Mouse (Mus musculus) intestine, embryonic 15.5 days (tissue): ENCODE measurements at regions not wholly inside any gene's neighbourhood (a gene's known extent, or its start where the extent isn't known, plus 50 kb on each side); places are given as distances from the start of the nearest gene placed in this dataset.

Experiments used
- ATAC-seq: fragments of 200-750 bp; cut with Nextera tagmentation; 2 replicates; pipeline ENCODE4 v1.8.0; 2017; ENCODE audit warnings: moderate TSS enrichment, moderate library complexity
- H3K27ac ChIP-seq: fragments of 300-500 bp; sonication (generic); 2 replicates; pipeline ENCODE4 v1.5.1; 2015; ENCODE audit warnings: mild to moderate bottlenecking, inconsistent platforms
- H3K27me3 ChIP-seq: fragments of 300-500 bp; sonication (generic); replicated peaks from 2 replicates; pipeline ENCODE4 v1.6.1; 2015; ENCODE audit warnings: inconsistent platforms
- H3K36me3 ChIP-seq: fragments of 300-500 bp; sonication (generic); 2 replicates; pipeline ENCODE4 v1.6.1; 2015; ENCODE audit warnings: inconsistent platforms
- H3K4me1 ChIP-seq: fragments of 300-500 bp; sonication (generic); replicated peaks from 2 replicates; pipeline ENCODE4 v1.6.1; 2015; ENCODE audit warnings: inconsistent platforms
- H3K4me2 ChIP-seq: fragments of 300-500 bp; sonication (generic); replicated peaks from 2 replicates; pipeline ENCODE4 v1.6.1; 2015; ENCODE audit warnings: mild to moderate bottlenecking, inconsistent platforms
- H3K4me3 ChIP-seq: fragments of 300-500 bp; sonication (generic); replicated peaks from 2 replicates; pipeline ENCODE4 v1.5.1; 2015; ENCODE audit warnings: inconsistent platforms
- H3K9ac ChIP-seq: fragments of 300-500 bp; sonication (generic); 2 replicates; pipeline ENCODE4 v1.6.1; 2015; ENCODE audit warnings: inconsistent platforms
- H3K9me3 ChIP-seq: fragments of 300-500 bp; sonication (generic); 2 replicates; pipeline ENCODE4 v1.6.1; 2016; ENCODE audit warnings: inconsistent platforms
- WGBS: fragments of 180-500 bp; shearing (Covaris S2); methylation state at CpG from one replicate; pipeline ENCODE4 v1.1.7; 2015; 5-methylcytosine and 5-hydroxymethylcytosine counted together

GRCm38 (mm10) chr8:127982165-127982564 lies 376.2 kb upstream of the Nrp1 start:
- no peaks in the 10 kb centered on the region for H3K27me3 ChIP-seq
- H3K27ac ChIP-seq: no peak overlapping the region
- H3K4me2 ChIP-seq: no peak overlapping the region
- H3K9me3 ChIP-seq: no peaks in the 10 kb centered on the region
- H3K36me3 ChIP-seq: no peaks in the 10 kb centered on the region
- ATAC-seq: no peak
- H3K4me1 ChIP-seq: no peaks in the 10 kb centered on the region
- no peak overlapping the region for H3K4me3 ChIP-seq
- H3K9ac ChIP-seq: no peak overlapping the region
- 81% methylated on average over 5 of the region's 5 CpGs for WGBS

DNA sequence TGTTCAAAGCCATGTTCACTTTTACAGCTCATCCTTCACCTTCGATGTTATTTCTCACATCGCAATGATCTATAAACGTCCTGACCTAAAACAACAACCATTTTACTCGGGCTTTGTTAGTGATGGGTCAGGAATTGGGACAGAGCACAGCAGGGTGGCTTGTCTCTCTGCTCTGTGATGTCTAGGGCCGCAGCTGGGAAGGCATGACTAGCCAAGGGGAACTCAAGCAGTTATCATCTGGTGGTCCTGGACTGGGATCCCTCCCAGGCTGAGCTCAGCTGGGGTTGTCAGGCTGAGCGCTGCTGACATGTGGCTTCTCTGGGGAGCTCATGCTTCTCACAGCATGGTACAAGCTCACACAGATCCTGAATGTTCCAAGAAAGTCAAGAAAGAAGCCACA lies 372.8 kb upstream of the Nrp1 start:
- WGBS: 74% methylated on average over 6 of the region's 6 CpGs
- Histone ChIP-seq H3K9ac (no peak overlapping the region), H3K27ac (no peak overlapping the region), H3K9me3 (no peaks in the 10 kb centered on the region), H3K36me3 (no peaks in the 10 kb centered on the region), H3K4me2 (no peak overlapping the region), H3K4me1 (no peaks in the 10 kb centered on the region), H3K27me3 (no peaks in the 10 kb centered on the region), H3K4me3 (no peak overlapping the region)
- ATAC-seq: no peak

DNA sequence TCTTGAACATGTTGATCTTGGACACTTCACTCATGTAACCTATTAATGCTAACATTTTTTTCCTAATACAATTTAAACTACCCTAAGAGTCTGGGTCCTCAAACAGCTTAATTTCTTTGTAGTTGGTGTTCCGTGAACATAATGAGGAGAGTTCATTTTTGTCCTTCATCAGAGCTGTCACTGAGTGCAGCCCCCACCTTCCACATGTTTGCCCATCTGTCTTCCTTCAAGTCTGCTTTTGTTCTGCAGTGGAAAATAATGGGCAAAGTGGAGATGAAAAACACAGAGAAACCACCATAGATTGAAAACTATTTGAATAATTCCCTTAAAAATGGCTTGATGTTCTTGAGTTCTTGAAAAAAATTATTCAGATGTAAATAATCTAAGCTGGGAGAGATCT lies 369.5 kb upstream of the Nrp1 start:
- no peak for ATAC-seq
- Histone ChIP-seq H3K4me2 (no peak overlapping the region), H3K36me3 (no peaks in the 10 kb centered on the region), H3K4me1 (no peaks in the 10 kb centered on the region), H3K9ac (no peak overlapping the region), H3K9me3 (no peaks in the 10 kb centered on the region), H3K27ac (no peak overlapping the region), H3K4me3 (no peak overlapping the region), H3K27me3 (no peaks in the 10 kb centered on the region)
- 82% methylated on average over 1 of the region's 1 CpGs for WGBS

DNA sequence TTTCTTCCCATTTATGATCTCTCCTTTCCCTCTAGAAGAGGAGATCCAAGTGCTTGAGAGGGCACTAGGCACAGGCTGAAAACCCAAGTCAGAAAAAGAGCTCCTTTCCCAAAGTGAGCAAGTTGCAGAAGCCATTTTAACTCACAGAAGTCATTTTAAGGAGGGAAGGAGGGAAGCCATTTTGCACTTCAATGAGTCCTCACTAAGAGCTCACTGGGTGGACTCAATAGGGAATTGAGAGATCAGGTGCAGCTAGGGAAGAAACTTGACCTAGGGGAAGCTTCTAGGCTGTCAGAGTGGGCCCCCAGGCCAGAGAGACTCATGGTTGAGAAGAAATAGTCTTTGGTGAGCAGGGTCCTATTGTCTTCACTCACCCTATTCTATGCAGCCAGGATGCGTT lies 363.5 kb upstream of the Nrp1 start:
- Histone ChIP-seq H3K4me1 (no peaks in the 10 kb centered on the region), H3K27ac (no peak overlapping the region), H3K27me3 (no peaks in the 10 kb centered on the region), H3K4me2 (no peak overlapping the region), H3K9ac (no peak overlapping the region), H3K4me3 (no peak overlapping the region), H3K36me3 (no peaks in the 10 kb centered on the region), H3K9me3 (no peaks in the 10 kb centered on the region)
- ATAC-seq: no peak
- 93% methylated on average over 1 of the region's 1 CpGs for WGBS

GRCm38 (mm10) chr8:127995490-127995889 lies 362.9 kb upstream of the Nrp1 start:
- Histone ChIP-seq H3K4me3 (no peak overlapping the region), H3K9ac (no peak overlapping the region), H3K4me1 (no peaks in the 10 kb centered on the region), H3K27ac (no peak overlapping the region), H3K36me3 (no peaks in the 10 kb centered on the region), H3K27me3 (no peaks in the 10 kb centered on the region), H3K9me3 (no peaks in the 10 kb centered on the region), H3K4me2 (no peak overlapping the region)
- no peak for ATAC-seq
- 94% methylated on average over 1 of the region's 1 CpGs for WGBS

- Histone ChIP-seq H3K9ac (no peak overlapping the region), H3K4me3 (no peak overlapping the region), H3K4me2 (no peak overlapping the region), H3K27me3 (no peaks in the 10 kb centered on the region), H3K36me3 (no peaks in the 10 kb centered on the region), H3K27ac (no peak overlapping the region), H3K9me3 (no peaks in the 10 kb centered on the region), H3K4me1 (peaks cover 2% of the 10 kb centered on the region; the same call in 1 of the 2 replicates)
- WGBS: 36% methylated on average over 2 of the region's 2 CpGs
- ATAC-seq: peak; percentile 55; the same call in 1 of the 2 replicates
These were observed 356.0 kb upstream of the Nrp1 start for GRCm38 (mm10) chr8:128002386-128002785.

DNA sequence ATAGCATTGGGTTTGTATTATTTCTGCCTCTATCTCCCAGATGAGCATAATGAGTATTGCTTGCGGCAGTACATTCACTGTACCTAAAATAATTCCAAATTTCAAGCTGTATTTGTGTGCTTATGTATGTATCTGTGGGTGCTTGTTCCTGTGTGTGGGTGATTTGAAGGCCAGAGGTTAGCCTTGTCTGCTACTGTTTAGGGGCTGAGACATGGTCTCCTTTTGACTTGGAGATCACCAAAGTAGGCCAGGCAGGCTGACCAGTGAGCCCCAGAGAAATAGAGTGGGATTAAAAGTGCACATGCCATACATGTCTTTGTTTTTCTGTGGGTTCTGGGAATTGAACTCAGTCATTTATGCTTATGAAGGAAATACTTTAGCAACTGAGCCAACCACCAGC lies 355.6 kb upstream of the Nrp1 start:
- Histone ChIP-seq H3K36me3 (no peaks in the 10 kb centered on the region), H3K9me3 (no peaks in the 10 kb centered on the region), H3K4me3 (no peak overlapping the region), H3K27me3 (no peaks in the 10 kb centered on the region), H3K4me2 (no peak overlapping the region), H3K27ac (no peak overlapping the region), H3K9ac (no peak overlapping the region), H3K4me1 (peaks cover 2% of the 10 kb centered on the region; the same call in 1 of the 2 replicates)
- 70% methylated on average over 1 of the region's 1 CpGs for WGBS
- ATAC-seq: no peak

DNA sequence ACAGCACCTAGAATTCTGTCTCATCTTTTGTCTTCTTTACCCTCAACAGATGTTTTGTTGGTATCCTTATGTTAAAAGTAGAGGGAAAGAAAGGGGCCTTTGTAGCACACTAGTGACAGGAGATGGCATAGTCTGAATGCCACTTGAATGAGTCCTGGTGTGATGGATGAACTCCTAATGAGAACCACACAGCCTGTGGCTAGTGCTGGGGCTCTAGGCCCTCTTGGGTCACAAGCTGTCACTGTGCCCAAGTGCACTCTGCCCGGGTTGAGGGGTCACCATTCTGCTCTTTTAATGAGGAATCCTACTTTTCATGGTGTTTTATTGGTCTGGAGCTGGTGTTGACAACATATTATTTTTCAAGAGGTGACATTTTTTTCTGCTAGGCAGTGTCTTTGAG lies 355.0 kb upstream of the Nrp1 start:
- H3K36me3 ChIP-seq: no peaks in the 10 kb centered on the region
- no peak for ATAC-seq
- no peaks in the 10 kb centered on the region for H3K27me3 ChIP-seq
- H3K4me1 ChIP-seq: peaks cover 2% of the 10 kb centered on the region; the same call in 1 of the 2 replicates
- H3K27ac ChIP-seq: no peak overlapping the region
- no peak overlapping the region for H3K4me3 ChIP-seq
- WGBS: 53% methylated on average over 1 of the region's 1 CpGs
- H3K4me2 ChIP-seq: no peak overlapping the region
- no peak overlapping the region for H3K9ac ChIP-seq
- H3K9me3 ChIP-seq: no peaks in the 10 kb centered on the region

DNA sequence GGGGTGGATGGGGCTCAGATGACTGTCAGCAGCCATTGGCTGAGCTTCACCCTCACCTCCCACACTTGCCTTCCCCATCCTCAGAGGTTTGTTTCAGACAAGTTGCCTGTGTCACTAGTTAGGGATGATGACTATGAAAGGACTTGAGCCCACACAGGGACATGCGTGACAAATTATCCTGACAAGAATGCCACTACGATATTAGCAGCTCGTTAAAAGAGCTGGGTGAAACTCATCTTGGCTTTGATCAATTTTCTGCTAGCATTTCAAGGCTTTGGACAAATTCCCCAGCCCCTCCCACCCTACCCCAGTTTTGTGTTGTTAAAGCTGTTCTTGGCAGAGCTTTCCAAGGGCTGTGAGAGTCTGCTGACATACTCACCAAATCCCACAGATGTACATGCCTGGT lies 354.5 kb upstream of the Nrp1 start:
- Histone ChIP-seq H3K27me3 (no peaks in the 10 kb centered on the region), H3K9ac (no peak overlapping the region), H3K4me1 (peaks cover 2% of the 10 kb centered on the region; the same call in 1 of the 2 replicates), H3K9me3 (no peaks in the 10 kb centered on the region), H3K4me3 (no peak overlapping the region), H3K36me3 (no peaks in the 10 kb centered on the region), H3K27ac (no peak overlapping the region), H3K4me2 (no peak overlapping the region)
- WGBS: 66% methylated on average over 3 of the region's 3 CpGs
- no peak for ATAC-seq

- WGBS: 46% methylated on average over 6 of the region's 6 CpGs
These were observed 348.9 kb upstream of the Nrp1 start for GRCm38 (mm10) chr8:128009393-128010010.

DNA sequence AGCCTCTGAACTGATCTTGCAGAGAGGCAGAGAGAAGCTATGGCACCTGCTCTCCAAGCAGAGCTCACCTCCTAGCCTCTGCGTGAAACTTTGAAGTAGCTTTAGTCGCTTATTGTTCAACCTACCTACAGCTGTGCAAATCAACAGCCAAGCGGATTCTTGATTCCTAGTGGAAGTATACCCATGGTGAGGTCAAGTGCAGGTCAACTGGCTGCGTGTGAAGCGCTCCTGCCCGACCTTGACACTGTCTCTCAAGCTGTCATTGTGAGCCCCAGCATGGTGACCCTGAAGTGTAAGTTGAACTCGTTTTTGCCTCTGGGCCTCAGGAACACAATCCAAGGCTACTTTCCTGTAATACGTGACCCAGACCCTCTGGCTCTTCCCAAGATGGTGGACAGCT lies 341.2 kb upstream of the Nrp1 start:
- no peak overlapping the region for H3K9ac ChIP-seq
- H3K36me3 ChIP-seq: no peaks in the 10 kb centered on the region
- no peak overlapping the region for H3K4me3 ChIP-seq
- H3K4me2 ChIP-seq: no peak overlapping the region
- H3K4me1 ChIP-seq: no peaks in the 10 kb centered on the region
- 59% methylated on average over 8 of the region's 8 CpGs for WGBS
- H3K9me3 ChIP-seq: no peaks in the 10 kb centered on the region
- H3K27ac ChIP-seq: no peak overlapping the region
- no peak for ATAC-seq
- no peaks in the 10 kb centered on the region for H3K27me3 ChIP-seq

More at GRCm38 (mm10) chr8:128009393-128010010, 348.9 kb upstream of the Nrp1 start:
- no peak for ATAC-seq
- Histone ChIP-seq H3K4me2 (no peak overlapping the region), H3K27me3 (no peaks in the 10 kb centered on the region), H3K9me3 (no peaks in the 10 kb centered on the region), H3K4me1 (no peaks in the 10 kb centered on the region), H3K36me3 (no peaks in the 10 kb centered on the region), H3K4me3 (no peak overlapping the region), H3K27ac (no peak overlapping the region), H3K9ac (no peak overlapping the region)

DNA sequence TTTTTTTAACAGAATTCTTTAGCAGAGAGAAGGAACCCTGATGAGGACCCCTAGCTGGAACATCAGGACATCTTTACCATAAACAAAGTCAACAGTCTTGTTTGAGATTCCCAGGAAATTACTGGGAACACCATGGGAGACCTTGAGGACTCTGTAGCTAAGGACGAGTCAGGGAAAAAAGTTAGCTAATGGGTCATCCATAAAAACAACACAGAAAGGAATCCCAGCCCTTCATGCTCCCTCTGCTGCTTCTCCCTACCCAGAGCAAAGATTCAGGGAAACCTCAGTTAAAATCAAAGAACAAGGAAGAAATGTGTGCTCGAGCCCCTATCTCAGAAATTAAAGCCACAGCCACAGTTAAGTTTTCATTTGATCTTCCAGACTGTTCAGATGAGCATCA lies 334.7 kb upstream of the Nrp1 start:
- no peaks in the 10 kb centered on the region for H3K27me3 ChIP-seq
- H3K4me3 ChIP-seq: no peak overlapping the region
- H3K4me2 ChIP-seq: no peak overlapping the region
- H3K9me3 ChIP-seq: no peaks in the 10 kb centered on the region
- H3K36me3 ChIP-seq: no peaks in the 10 kb centered on the region
- H3K27ac ChIP-seq: 0 out of 2 replicates have a peak overlapping the region, but pooled peaks have one; percentile 59
- no peak overlapping the region for H3K9ac ChIP-seq
- no peak for ATAC-seq
- WGBS: 46% methylated on average over 2 of the region's 2 CpGs
- peaks cover 8% of the 10 kb centered on the region; the same call in 1 of the 2 replicates for H3K4me1 ChIP-seq

GRCm38 (mm10) chr8:128024774-128025222 lies 333.6 kb upstream of the Nrp1 start:
- Histone ChIP-seq H3K9me3 (no peaks in the 10 kb centered on the region), H3K4me2 (no peak overlapping the region), H3K4me3 (no peak overlapping the region), H3K4me1 (peaks cover 8% of the 10 kb centered on the region; the same call in 1 of the 2 replicates), H3K27ac (peak overlapping the region; percentile 59), H3K36me3 (no peaks in the 10 kb centered on the region), H3K9ac (no peak overlapping the region), H3K27me3 (no peaks in the 10 kb centered on the region)
- ATAC-seq: peak; percentile 72
- WGBS: no CpG with 5 or more reads among the region's 2 CpGs
